Mouse (Mus musculus) CH12.LX (cell line): Measurements from ENCODE around the gene Ctdspl. TPM values are rescaled to one million over a fixed set of nuclear protein-coding genes. Genes with fewer than 3 reads are reported as not detected.
A peak's percentile ranks its signal among the peaks of the same experiment; 100 is the strongest.

Source experiments
- DNase-seq: peaks from one replicate; pipeline ENCODE4 v3.0.0-alpha.2; 2013; ENCODE audit errors: extremely low read depth
- H3K27ac ChIP-seq: 2 replicates; pipeline ENCODE4 v1.5.1; 2012; ENCODE audit warnings: low read depth, mild to moderate bottlenecking, control low read depth, moderate library complexity; ENCODE audit not compliant: insufficient read depth
- H3K27me3 ChIP-seq: replicated peaks from 2 replicates; pipeline ENCODE3; 2012; ENCODE audit warnings: inconsistent platforms
- H3K36me3 ChIP-seq, 2 experiments: replicated peaks in 1 of 2; 2 replicates each; pipeline versions ENCODE3 to v1.6.1; 2012; ENCODE audit warnings: inconsistent platforms in 1 of 2, low read length in 1 of 2, mild to moderate bottlenecking in 1 of 2, mixed read lengths in 1 of 2, moderate library complexity in 1 of 2; ENCODE audit not compliant: control insufficient read depth in 1 of 2, insufficient read depth in 1 of 2
- H3K4me1 ChIP-seq, 2 experiments: 2 replicates each; pipeline ENCODE4 v1.6.1; 2012; ENCODE audit warnings: inconsistent platforms in 1 of 2, moderate library complexity in 1 of 2; ENCODE audit not compliant: insufficient read depth in 2 of 2, control insufficient read depth in 1 of 2
- H3K4me2 ChIP-seq: 2 replicates; pipeline ENCODE4 v1.6.1; 2012; ENCODE audit warnings: low read depth, mild to moderate bottlenecking, control low read depth; ENCODE audit not compliant: poor library complexity, insufficient read depth, severe bottlenecking
- H3K4me3 ChIP-seq, 3 experiments: fragments of 150-350 bp in 1 of 3; sonication (generic) in 1 of 3; replicated peaks in 1 of 3; 2 replicates each; pipeline versions ENCODE3 to v1.5.1; 2011 to 2012; ENCODE audit warnings: low read depth in 2 of 3, low read length in 2 of 3, mild to moderate bottlenecking in 2 of 3, moderate library complexity in 2 of 3, control low read depth in 1 of 3, improper control_type of control experiment in 1 of 3, inconsistent platforms in 1 of 3, mixed read lengths in 1 of 3; ENCODE audit not compliant: poor library complexity in 1 of 3
- H3K79me2 ChIP-seq: replicated peaks from 2 replicates; pipeline ENCODE4 v1.6.1; 2012; ENCODE audit warnings: mild to moderate bottlenecking, moderate library complexity; ENCODE audit not compliant: control insufficient read depth, poor library complexity, insufficient read depth, severe bottlenecking; ENCODE audit errors: extremely low read depth
- H3K9ac ChIP-seq: 2 replicates; pipeline ENCODE4 v1.6.1; 2012; ENCODE audit warnings: low read depth, mild to moderate bottlenecking, control low read depth, moderate library complexity; ENCODE audit not compliant: insufficient read depth
- H3K9me3 ChIP-seq: replicated peaks from 2 replicates; pipeline ENCODE3; 2012; ENCODE audit warnings: low read length, inconsistent platforms, mixed read lengths
- BHLHE40 ChIP-seq: IDR thresholded peaks from 2 replicates; pipeline ENCODE4 v1.6.1; 2011; ENCODE audit warnings: mild to moderate bottlenecking, low read depth, low read length, improper control_type of control experiment
- CHD2 ChIP-seq: IDR thresholded peaks from 2 replicates; pipeline ENCODE4 v1.6.1; 2011; ENCODE audit warnings: low read length, improper control_type of control experiment
- CTCF ChIP-seq, 2 experiments: IDR thresholded peaks in 1 of 2; conservative IDR thresholded peaks in 1 of 2; 2 replicates each; pipeline ENCODE4 v1.5.1; 2011 to 2012; ENCODE audit warnings: low read depth in 2 of 2, low read length in 2 of 2, improper control_type of control experiment in 1 of 2, inconsistent platforms in 1 of 2, mild to moderate bottlenecking in 1 of 2, moderate library complexity in 1 of 2
- E2F4 ChIP-seq: IDR thresholded peaks from 2 replicates; pipeline ENCODE4 v1.6.1; 2011; ENCODE audit warnings: low read depth, low read length, improper control_type of control experiment; ENCODE audit not compliant: insufficient replicate concordance
- GABPA ChIP-seq: IDR thresholded peaks from 2 replicates; pipeline ENCODE4 v1.6.1; 2012; ENCODE audit warnings: low read depth, low read length, improper control_type of control experiment, inconsistent platforms; ENCODE audit not compliant: insufficient replicate concordance
- HCFC1 ChIP-seq: IDR thresholded peaks from 2 replicates; pipeline ENCODE4 v1.6.1; 2012; ENCODE audit warnings: low read depth, mild to moderate bottlenecking, inconsistent platforms, low read length, improper control_type of control experiment
- IRF4 ChIP-seq: IDR thresholded peaks from 2 replicates; pipeline ENCODE4 v1.6.1; 2014; ENCODE audit warnings: low read depth, mild to moderate bottlenecking, inconsistent platforms, low read length, improper control_type of control experiment
- JUN ChIP-seq: IDR thresholded peaks from 2 replicates; pipeline ENCODE4 v1.6.1; 2011; ENCODE audit warnings: low read depth, mild to moderate bottlenecking, low read length, improper control_type of control experiment, moderate library complexity; ENCODE audit not compliant: insufficient read depth
- JUND ChIP-seq: conservative IDR thresholded peaks from 2 replicates; pipeline ENCODE4 v1.6.1; 2011; ENCODE audit warnings: low read depth, low read length, improper control_type of control experiment
- MAX ChIP-seq: IDR thresholded peaks from 2 replicates; pipeline ENCODE4 v1.6.1; 2011; ENCODE audit warnings: low read length, improper control_type of control experiment
- MXI1 ChIP-seq: IDR thresholded peaks from 2 replicates; pipeline ENCODE4 v1.6.1; 2011; ENCODE audit warnings: mild to moderate bottlenecking, low read depth, low read length, improper control_type of control experiment
- NELFE ChIP-seq: IDR thresholded peaks from 2 replicates; pipeline ENCODE4 v1.6.1; 2011; ENCODE audit warnings: low read depth, low read length, improper control_type of control experiment
- PAX5 ChIP-seq: IDR thresholded peaks from 2 replicates; pipeline ENCODE4 v1.6.1; 2012; ENCODE audit warnings: low read length, inconsistent platforms, mixed read lengths
- POLR2A ChIP-seq: IDR thresholded peaks from 2 replicates; pipeline ENCODE4 v1.6.1; 2011; ENCODE audit warnings: low read depth, mild to moderate bottlenecking, improper control_type of control experiment, low read length
- RAD21 ChIP-seq: IDR thresholded peaks from 2 replicates; pipeline ENCODE4 v1.6.1; 2011; ENCODE audit warnings: low read depth, mild to moderate bottlenecking, low read length, improper control_type of control experiment, moderate library complexity
- SMC3 ChIP-seq: IDR thresholded peaks from 2 replicates; pipeline ENCODE4 v1.6.1; 2011; ENCODE audit warnings: low read depth, low read length, improper control_type of control experiment
- TBP ChIP-seq: conservative IDR thresholded peaks from 2 replicates; pipeline ENCODE4 v1.6.1; 2011; ENCODE audit warnings: low read depth, low read length, improper control_type of control experiment
- TCF12 ChIP-seq: IDR thresholded peaks from 2 replicates; pipeline ENCODE4 v1.6.1; 2014; ENCODE audit warnings: low read depth, mild to moderate bottlenecking, inconsistent platforms, low read length, improper control_type of control experiment
- UBTF ChIP-seq: IDR thresholded peaks from 2 replicates; pipeline ENCODE4 v1.6.1; 2012; ENCODE audit warnings: low read depth, mild to moderate bottlenecking, inconsistent platforms, low read length, improper control_type of control experiment, moderate library complexity
- USF2 ChIP-seq: conservative IDR thresholded peaks from 2 replicates; pipeline ENCODE4 v1.6.1; 2011; ENCODE audit warnings: low read depth, low read length, improper control_type of control experiment
- ZKSCAN1 ChIP-seq: IDR thresholded peaks from 2 replicates; pipeline ENCODE4 v1.6.1; 2012; ENCODE audit warnings: low read depth, inconsistent platforms, low read length, improper control_type of control experiment, borderline replicate concordance
- ZMIZ1 ChIP-seq: IDR thresholded peaks from 2 replicates; pipeline ENCODE4 v1.6.1; 2012; ENCODE audit warnings: low read depth, mild to moderate bottlenecking, inconsistent platforms, low read length, improper control_type of control experiment
- ZNF384 ChIP-seq: IDR thresholded peaks from 2 replicates; pipeline ENCODE4 v1.6.1; 2012; ENCODE audit warnings: low read depth, low read length, improper control_type of control experiment, inconsistent platforms
- dilution Hi-C: fragments of 300-500 bp; cut with MboI; formaldehyde crosslinking; loops from 2 replicates; pipeline ENCODE4 v1.14.3; 2020; ENCODE audit warnings: low sequenced_read_pairs; ENCODE audit not compliant: extremely low pct_unique_long_range_greater_than_20kb, extremely low pct_ligation_motif_present
- in situ Hi-C: fragments of 300-500 bp; cut with MboI; formaldehyde crosslinking; loops from 3 replicates; pipeline ENCODE4 v1.14.3; 2019; ENCODE audit warnings: low sequenced_read_pairs, low pct_ligation_motif_present, low pct_unique_long_range_greater_than_20kb, mixed read lengths
- polyA plus RNA-seq: library from polyadenylated mRNA; unstranded; fragments of >175 nt; gene quantifications from 2 replicates; pipeline ENCODE4 v1.2.1, GENCODE M21; 2012; ENCODE audit warnings: low read depth; ENCODE audit not compliant: insufficient read length
- total RNA-seq, 2 experiments: library from RNA; depleted of rRNA; stranded (reverse); fragments of 300-350 nt in 1 of 2; fragments of >200 nt in 1 of 2; gene quantifications; 2 replicates each; pipeline ENCODE4 v1.2.3; 2012 to 2014

The Ctdspl gene
- total and polyA plus RNA-seq, 3 experiments = not detected

- Histone ChIP-seq H3K79me2 (no peaks in the 10 kb centered on the region), H3K9me3 (no peaks in the 10 kb centered on the region), H3K4me2 (peak overlapping the region; percentile 31; the same call in 1 of the 2 replicates), H3K4me3 (no peak overlapping the region), H3K9ac (no peak overlapping the region), H3K36me3 (no peaks in the 10 kb centered on the region), H3K27ac (no peak overlapping the region), H3K27me3 (peaks cover 85% of the 10 kb centered on the region), H3K4me1 (peaks cover 0 to 14% of the 10 kb centered on the region in 2 experiments; a peak in 2 of 4 replicates)
- dilution Hi-C loops (no loop called here), in situ Hi-C loops (no loop called here)
- TF ChIP-seq TCF12 = no peak
- no peak for TF ChIP-seq PAX5
- TF ChIP-seq E2F4 = no peak
- TF ChIP-seq ZNF384 = no peak
- no peak for TF ChIP-seq TBP
- TF ChIP-seq UBTF = no peak
- TF ChIP-seq CHD2 = no peak
- TF ChIP-seq JUND = no peak
- TF ChIP-seq GABPA = no peak
- TF ChIP-seq CTCF (conservative IDR thresholded peaks at IDR 0.05 in 1 of 2, IDR thresholded peaks at IDR 0.05 in 1 of 2; ENCODE audit: low read depth in 2 of 2, low read length in 2 of 2) = peak; percentile 55 to 60
- no peak for TF ChIP-seq POLR2A
- peak; percentile 20 for TF ChIP-seq RAD21
- no peak for TF ChIP-seq ZMIZ1
- TF ChIP-seq BHLHE40 = no peak
- no peak for TF ChIP-seq MAX
- no peak for TF ChIP-seq ZKSCAN1
- TF ChIP-seq IRF4 = no peak
- TF ChIP-seq JUN = no peak
- no peak for TF ChIP-seq MXI1
- peak; percentile 18 for TF ChIP-seq SMC3
- no peak for TF ChIP-seq USF2
- no peak for TF ChIP-seq HCFC1
- TF ChIP-seq NELFE = no peak
- DNase-seq = peak; percentile 34
Observed at GRCm38 (mm10) chr9:118881281-118881945, 44.8 kb upstream of the Ctdspl start.
